Mouse (Mus musculus): ENCODE results near the gene Slc35e3.

Slc35e3 gene

DNA sequence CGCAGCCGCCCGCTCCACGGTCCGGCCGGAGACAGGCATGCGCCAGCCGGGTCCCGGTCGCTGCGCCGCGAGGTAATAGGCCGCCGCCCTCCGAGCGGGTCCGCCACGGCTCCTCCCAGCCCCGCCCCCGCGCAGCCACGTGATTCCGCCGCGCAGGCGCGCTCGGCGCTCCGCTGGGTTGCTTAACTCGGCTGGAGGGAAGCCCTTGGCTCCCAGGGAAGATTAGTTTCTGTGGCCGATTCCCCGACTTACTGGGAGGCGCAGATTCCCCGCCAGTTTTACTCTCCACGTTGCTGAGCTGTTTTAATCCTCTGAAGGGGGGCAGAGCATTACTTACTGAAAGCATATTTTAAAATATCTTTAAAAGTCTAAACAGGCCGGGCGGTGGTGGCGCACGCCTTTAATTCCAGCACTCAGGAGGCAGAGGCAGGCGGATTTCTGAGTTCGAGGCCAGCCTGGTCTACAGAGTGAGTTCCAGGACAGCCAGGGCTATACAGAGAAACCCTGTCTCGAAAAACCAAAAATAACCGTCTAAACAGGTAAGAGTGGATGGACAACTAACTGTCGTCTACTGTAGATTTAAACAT lies at the start of gene Slc35e3:
Gene Slc35e3 (minus strand): TSS at position 69 of the 587 bp plus-strand sequence.
- peak; percentile 96 for DNase-seq

DNA sequence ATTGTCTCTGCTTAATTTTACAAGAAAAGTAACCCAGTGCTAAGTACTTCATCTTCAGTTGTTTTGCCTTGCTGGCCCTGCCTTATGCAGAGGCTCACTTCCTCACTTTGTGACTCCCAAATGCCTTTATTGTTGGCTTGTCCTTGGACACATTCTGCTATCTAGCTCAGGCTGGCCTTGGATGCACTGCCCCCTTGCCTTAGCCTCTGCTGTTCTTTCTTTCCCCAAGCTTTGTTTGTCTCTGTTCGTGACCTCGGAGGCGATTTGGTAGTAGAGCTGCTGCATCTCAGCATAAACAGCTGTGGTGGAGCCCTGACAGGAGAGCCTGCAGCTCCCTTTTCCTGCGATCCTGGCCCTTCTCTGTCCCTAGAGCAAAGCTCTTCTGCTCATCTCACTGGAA lies 49.0 kb upstream of the Slc35e3 start:
- no peak for DNase-seq

DNA sequence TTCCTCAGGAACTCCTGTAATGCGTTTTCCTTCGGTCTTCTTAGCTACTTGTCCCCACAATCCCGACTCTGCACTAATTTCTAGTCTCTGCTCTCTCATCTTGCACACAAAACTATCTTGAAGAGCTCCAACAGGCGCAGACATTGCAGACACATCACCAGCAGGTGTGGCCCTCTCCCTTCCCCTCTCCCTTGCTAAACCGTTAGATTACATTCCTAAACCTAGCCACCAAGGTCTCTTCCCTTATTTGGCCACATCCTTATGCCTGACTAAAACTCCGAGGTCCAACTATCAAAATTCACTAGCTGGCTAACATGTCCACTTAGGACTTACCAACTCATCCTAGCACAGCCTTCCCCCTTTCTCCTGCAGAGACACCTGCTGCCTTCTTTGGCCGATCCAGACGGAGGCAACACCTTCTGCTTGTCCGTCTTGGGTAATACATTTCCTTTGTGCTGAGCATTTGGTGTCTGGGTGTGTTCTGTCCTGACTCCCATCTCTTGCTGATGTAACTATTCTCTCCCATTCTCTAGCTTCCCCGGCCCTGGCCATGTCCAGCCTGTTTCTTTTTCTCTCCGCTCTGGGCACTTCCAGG lies 47.4 kb upstream of the Slc35e3 start:
- no peak for DNase-seq

DNA sequence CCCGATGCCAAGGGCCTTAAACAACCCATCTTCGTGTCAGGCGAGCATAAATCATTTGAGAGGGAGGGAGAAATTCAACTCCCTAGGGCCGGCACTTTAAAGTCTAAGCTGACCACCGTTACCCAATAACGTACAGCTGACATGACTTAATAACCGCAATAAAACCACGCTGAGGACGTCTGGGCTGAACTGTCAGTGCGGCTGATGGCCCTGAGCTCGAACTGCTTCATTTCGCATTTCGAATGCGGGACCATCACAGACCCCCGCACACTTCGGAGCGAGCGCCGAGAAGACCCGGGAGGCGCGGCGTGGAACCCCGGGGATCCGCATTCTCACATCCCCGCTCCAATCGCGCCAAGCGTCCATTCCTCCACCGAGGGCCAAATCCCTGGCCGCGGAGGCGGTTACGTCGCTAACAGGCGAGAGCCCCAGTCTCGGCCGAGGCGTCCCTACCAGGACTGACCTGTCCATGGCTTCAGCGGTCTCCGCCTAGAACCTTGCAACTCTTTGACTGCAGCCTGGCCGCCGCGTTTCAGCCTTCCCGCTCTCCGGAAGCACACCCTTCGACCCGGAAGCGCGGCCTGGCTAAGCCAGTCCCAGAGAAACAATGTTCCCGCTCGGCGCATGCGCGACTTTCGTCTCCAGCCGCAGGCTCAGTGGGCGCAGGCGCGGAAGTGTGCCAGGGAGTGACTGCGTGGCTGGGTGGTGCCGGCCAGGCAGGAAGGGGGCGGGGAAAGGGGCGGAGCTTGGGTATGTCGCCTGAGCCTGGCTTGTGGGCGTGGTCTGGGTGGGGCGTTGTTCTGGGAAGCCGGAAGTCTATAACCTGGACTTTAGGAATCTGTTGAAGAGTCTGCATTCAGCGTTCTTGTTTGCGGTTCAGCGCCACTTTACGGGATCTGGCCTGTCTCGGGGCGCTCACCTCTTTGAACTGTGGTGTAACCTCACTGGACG lies 46.3 kb upstream of the Slc35e3 start, which contains the start of gene Nup107:
Gene Nup107 (minus strand): TSS at position 565 of the 951 bp plus-strand sequence.
- peak; percentile 100 for DNase-seq

DNA sequence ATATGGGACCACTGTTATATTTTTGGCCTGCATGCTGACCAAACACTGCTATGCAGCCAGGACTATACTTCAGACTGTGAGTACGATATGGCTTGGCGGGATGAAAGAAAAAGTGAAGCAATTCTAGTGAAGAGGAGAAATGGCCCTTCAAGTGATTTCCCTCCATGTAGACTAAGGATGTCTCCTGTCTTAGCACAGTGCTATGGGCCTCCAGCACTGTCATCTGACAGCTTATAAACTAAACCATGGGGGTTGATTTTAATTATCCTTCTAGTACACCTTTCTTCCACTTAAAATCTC lies 45.0 kb upstream of the Slc35e3 start:
- no peak for DNase-seq

DNA sequence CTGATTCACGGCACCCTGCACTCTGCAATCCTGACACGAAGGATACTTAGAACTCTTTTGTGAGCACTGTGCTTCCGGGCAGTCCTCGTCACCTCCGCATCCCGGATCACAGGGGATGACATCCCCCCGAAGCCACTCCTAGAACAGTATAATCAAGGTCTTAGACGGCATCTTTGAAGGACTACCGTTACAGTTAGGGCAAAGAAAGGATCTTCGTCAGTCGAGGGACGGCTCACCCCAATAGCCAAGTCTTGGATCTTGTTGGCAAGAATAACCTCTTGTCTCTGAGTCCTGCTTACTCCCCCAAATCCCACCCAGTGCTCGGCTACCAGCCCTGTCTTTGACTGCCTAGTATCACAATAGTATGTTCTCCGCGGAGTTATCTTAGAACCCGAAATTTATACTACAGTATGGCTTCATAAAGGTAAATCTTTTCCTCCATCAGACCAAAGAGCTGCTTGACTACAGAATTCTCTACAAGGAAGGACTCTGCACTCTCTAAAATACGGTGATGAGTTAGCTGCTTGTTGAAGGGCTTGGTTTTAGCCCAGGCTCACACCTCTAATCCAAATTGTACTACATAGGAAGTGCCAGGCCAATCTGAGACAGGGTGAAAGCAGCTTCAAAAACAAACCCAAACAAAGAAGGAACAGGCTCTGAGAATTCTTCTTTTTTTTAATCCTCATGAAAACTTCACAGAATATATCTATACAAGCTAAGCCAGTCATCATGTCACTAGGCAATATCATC lies 44.4 kb upstream of the Slc35e3 start:
- DNase-seq: no peak

DNA sequence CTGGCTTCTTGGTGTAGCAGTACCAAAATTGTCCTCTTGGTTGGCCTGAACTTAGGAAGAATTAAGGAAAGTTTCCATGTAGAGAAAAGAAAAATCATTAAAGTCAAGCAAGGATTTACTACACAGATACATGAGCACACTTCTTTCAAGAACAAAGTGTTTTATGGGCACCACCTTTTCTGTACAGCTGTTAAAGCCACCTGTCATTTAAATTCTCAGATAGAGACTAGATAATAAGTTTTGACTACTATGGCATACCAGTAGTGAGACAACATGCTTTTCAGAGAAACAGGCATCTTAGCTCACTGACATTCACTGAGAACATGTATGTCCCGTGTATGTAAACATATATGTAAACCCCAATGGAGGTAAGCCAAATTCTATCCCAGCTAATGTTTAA lies 43.8 kb upstream of the Slc35e3 start:
- DNase-seq: no peak

DNA sequence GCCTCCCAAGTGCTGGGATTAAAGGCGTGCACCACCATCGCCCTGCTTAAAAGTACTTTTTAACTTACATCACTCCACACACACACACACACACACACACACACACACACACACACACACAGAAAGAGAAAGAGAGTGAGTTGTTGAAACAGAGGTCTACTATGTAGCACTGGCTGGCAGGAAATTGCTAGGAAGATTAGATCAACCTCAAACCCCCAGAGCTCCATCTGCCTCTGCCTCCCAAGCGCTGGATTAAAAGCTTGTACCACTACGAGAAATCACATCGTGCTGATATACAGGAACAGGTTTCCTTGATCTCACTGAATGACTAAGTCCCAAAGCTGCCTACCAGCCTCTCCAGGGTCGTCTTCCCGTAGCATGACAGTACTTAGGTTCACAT lies 38.5 kb upstream of the Slc35e3 start:
- DNase-seq: no peak

DNA sequence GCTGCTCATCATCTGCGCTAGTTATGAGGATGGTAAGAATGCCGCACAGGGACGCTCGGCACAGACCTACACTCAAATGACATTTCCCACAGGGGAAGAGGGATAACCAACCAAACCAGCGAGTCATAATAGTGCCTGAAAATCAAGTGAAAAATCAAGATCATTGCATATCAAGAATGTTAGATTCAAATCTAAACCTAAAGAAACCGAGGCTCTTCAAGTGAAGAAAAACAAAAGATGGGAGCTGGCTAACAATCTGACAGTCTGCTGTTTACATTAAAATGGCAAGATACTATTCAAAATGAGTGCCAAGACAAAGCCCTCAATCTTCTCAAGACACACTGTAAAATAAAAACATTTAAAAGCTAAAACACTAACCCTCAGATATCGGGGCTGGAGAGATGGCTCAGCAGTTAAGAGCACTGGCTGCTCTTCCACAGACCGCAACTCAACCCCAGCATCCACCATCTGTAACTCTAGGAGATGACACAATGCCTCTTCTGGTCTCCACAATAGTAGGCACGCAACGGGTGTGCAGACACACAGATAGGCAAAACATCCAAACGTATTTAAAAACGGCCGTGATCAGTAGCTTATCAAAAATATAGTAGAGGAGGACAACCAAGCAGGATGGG lies 37.7 kb upstream of the Slc35e3 start:
- no peak for DNase-seq

DNA sequence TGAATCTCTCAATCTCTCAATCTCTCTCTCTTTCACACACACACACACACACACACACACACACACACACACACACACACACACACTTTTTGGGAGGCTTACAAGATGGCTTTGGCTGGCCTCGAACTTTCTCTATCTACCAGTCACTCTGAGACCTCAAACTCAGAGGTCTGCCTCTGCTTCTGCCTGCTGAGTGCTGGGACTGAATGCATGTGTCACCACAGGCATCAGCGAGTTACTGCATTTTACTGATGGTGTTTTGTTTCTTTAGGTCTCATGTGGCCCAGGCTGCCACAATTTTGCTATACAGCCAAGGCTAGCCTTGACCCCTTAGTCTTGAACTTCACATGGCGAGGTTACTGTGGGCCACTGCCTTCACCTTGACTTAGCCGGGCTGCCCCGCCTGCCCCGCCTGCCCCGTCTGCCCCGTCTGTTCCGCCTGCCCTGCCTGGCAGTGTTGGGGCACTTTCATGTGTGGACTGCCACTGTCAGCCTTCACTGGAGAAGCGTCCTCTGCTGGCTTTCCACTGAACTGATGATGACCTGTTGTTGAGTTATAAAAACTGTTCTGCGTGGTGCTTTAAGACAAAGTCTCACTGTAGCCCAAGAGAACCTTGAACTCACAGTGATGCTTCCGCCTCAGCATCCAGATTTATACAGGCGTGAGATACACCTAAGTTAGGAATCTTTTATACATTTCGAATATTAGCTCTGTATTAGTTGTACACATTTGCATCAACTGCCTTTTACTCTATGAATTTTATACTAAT lies 36.5 kb upstream of the Slc35e3 start:
- no peak for DNase-seq

DNA sequence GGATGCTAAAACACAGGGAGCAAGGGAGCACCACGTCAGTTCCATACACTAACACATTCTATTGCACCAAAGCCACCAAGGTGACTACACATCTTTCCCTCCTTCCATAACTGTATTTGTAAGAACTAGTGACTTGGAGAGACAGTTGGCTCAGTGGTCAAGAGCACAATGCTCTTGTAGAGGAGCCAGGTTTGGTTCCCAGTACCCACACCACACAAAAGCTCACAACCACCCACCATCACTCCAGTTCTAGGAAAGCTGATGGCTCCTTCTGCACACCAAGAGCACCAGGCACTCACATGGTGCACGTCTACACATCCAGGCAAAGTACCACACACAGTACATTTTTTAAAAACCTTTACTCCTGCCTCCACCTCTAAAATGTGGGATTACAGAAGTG lies 35.9 kb upstream of the Slc35e3 start:
- no peak for DNase-seq

DNA sequence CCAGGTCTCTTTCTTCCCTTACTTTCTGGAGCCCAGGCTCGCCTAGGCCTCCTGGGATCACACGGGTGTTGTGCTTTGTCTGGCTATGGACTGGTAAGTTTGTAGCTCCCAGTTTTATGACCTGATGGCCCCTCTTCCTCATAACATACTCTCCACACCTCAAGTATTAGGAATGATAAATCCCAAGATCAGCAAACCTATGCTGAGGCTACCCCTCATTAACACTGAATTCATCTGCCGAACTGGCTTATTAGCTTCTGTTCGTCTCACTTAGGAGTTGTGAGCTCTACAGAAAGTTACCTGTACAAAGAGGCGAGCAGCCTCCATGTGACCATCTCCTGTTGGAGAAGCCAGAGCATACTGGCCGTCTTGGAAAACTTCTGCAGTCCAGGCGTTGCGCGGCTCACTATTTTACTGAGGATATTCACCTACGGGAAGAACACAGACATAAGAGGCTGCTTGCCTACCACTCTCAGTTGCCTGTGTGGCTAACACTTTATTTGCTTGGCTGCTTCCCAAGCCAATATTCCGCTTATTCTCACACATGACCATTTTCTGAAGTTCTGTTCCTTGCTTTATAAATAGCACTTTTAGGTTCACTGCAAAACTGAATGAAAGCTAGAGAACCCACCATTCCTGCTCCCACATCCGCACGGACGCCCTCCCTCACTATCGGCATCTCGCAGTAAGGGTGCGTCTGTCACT lies 35.0 kb upstream of the Slc35e3 start:
- DNase-seq: no peak

DNA sequence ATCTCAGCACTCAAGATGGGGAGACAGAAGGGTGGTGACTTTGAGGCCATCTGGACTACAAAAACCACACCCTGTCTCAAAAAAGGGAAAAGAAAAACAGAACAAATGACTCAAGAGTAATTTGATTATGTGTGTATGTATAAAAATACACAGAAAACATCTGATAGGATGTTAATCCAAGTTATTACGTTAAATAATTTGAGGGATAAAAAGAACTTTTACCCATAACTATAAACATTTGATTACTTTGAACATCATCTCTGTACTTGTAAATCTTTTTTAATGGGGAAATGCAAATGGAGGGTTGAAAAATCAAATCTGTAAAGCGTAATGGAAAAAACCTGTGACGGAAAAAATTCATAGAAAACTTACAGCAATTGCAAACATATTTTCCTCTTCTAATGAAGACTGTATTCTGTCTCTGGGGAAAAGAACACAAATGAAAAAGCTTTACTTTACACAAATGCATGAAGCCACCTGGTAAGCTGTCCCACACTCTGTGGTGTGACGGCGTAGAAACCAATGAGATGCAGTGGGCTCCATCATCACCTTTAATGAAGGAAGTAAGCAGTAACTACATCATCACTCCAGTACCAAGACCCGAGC lies 34.2 kb upstream of the Slc35e3 start:
- no peak for DNase-seq

DNA sequence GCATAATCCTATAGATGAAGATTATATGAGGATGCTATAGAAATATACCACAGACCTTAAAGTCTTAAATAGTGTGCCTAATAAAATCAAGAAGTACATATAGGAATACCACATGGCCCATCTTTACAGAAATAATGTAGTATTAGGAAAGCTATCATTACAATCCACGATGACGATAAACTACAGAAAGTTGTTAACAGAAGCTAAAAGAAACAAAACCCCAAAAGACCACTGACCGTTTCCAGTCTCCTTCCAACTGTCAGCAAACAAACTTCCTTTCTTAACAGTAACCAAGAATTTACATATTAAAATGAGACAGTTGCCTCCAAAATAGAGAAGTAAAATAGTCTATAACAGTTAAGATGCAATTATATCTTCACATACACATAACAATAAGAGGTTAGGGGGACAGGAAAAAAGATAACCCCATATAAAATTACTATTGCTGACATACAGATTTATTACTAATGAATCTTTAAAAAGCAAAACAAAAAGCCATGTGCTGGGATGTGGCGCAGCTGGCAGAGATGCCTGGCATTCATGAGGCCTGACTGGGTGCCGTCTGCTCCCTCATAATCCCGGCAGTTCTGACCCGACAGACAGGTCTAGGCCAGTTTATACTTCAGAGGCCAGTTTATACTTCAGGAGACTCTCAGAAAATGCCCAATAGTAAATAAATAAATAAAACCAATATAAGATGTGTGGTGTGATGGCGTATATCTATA lies 33.6 kb upstream of the Slc35e3 start:
- DNase-seq: no peak

DNA sequence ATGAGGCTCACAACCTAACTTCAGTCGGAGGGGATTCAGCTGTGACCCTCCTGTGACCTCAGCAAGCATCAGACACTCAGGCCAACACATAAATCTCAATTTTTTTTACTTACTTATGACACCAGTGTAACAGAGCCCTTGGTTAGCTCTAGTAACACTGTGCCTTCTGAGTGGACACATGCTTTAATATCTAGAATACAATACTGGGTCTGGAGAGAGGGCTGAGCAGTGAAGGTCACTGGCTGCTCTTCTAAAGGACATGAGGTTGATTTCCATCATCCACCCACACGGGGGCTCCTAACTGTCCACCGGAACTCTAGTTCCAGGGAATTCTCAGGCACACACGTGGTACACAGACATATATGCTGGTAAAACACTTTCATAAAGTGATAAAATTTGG lies 32.8 kb upstream of the Slc35e3 start:
- no peak for DNase-seq

DNA sequence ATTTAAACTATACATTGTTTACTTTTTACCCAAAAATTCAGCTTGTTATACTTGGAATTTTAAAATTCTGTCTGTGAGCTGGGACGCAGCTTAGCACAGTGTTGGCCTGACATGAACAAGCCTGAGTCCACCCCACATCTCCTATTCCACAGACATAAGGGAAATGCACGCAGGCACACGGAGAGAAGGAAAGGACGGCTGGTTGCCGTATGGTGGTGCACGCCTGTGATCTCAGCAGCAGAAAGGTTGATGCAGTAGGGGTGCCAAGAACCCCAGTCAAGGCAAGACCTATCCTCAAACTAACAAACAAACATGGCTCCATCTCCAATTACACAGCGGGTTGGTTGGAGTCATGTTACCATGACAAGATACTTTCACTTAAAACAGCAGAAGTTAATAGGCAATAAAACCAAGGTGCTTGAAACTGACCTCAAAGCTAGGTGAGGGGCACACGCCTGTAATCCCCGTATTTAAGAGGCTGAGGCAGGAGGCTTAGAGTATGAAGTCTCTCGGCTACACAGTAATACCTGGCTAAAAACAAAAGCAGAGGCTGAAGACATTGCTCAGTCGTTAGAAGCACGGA lies 32.3 kb upstream of the Slc35e3 start:
- DNase-seq: no peak

DNA sequence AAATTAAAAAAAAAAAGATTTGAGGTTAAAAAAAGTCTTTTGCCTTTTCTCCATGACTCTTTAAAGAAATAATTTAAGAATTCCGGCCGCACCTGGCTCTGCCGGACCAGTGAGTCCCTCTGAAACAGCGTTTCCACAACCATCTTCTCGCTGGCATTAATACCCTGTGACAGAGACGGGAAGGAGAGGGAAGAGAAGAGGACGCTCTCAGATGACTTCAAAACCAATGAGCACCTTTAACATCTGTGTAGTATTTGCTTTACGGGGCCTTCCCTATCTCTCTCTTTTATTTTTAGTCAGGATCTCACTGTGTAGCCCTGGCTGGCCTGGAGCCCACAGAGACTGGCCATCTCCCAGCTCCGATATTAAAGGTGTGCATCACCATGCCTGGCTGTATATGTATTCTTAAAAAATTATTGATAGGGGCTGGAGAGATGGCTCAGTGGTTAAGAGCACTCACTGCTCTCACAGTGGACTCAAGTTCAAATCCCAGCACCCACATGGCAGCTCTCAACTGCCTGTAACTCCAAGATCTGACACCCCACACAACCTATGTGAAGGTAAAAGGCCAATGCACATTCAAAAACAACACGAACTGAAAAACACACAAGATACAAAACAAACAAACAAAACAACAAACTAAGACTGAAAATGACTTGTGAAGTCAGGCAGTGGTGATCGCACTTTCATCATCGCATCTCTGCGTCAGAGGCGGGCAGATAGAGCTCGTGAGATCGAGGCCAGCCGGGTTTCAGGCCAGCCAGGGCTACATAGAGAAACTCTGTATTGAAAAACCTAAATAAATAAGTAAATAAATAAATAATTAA lies 31.5 kb upstream of the Slc35e3 start:
- no peak for DNase-seq

DNA sequence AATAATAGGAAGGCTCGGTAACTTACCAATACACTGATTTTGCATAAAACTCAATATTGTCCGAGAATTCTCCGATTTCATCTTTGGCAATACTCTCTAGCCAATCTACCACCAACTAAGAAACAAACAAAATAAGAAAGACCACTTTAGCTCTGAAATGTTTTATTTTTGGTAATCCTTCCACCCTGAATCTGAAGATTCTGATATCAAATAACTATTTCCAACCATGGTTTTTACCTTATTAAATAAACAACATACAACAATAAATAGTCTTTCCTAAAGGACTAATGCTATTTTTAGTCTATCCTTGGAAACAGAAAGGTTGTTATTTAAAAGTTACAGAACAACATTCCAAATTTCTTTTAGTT lies 30.9 kb upstream of the Slc35e3 start:
- DNase-seq: no peak

Measured in right cerebral cortex, postnatal 14 days (tissue).